Mouse (Mus musculus): Measurements from ENCODE around the gene Tspan7.

The Tspan7 gene

DNA sequence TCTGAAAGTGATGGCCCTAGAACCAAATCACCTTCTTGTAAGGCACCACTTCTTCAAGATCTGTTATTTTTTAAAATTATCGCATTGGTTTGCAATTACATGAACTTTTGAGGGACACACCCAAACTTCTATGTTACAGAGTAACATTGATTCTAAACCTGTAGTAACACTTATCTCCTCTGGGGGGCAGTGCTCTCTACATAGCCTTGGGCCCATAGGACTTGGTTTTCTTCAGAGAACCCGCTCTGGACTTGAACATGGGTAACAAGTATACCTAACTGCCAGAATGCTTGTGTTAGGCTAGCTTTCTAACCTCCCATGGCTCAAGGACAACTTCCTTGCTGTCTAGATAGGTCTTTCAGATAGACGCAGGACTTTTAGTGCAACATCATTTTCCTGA is 64.8 kb downstream of the Tspan7 start:
- no peak for DNase-seq (ENCODE audit: low read depth, low spot score)

DNA sequence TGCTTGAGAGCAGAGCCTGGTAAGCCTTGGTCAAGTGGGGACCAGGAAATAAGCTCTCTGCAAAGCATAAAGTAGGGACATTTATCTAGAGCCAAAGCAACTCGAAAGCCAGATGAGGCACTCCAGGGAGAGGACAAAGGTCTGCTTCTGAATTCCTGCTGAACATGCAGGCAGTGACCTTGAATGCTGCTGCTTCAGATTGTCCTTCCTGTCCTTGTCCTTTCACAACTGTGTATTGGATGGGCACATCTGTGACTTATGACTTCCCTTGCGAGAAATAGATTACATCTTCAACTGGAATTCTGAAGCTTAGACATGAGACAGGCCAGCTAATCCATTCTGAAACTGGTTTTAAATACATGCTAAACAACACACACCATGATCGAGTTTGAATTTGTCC is 71.9 kb downstream of the Tspan7 start:
- no peak for DNase-seq (ENCODE audit: low read depth, low spot score)

DNA sequence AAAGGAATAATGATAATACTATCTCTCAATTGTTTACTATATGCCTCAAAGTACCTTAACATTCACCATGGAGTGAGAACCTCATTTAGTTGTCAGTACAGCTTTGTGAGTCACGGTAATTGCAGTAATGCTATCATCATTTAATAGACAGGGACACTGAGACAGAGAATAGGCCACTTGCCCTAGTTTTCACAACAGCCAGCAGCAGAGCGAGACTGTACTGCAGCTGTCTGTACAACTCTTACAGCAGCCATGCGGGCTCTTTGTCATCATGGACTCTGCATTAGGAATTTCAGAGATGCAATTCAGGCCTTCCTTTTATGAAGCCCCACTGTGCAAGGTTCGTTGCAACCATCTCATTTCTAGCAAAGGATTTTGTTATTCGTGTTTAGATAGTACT is 72.6 kb downstream of the Tspan7 start:
- DNase-seq (ENCODE audit: low read depth, low spot score), result no peak

- DNase-seq (ENCODE audit: low read depth, low spot score), result no peak
These were observed 73.7 kb downstream of the Tspan7 start for GRCm38 (mm10) chrX:10558625-10559024.

- DNase-seq (ENCODE audit: low read depth, low spot score), result no peak
These were observed 80.9 kb downstream of the Tspan7 start for GRCm38 (mm10) chrX:10565811-10566210.

DNA sequence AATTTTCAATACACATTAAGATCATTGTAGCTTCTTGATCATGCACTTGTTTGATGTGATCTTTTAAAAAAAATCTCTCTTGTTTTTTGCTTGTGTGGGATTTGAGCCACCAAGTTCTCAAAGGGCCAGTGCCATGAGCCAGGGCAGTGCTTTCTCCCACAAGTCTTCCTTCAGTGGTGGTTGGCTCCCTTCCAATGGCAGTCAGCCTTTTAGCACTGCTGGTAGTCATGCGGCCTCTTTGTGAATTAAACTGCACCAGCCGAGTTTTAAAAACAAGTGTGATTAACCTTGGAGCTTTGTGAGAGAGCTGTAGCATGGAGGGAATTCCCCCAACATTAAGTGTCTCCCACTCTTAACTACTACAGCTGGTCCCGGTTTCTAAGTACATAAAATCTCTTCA is 89.6 kb downstream of the Tspan7 start:
- DNase-seq (ENCODE audit: low read depth, low spot score), result no peak

- DNase-seq (ENCODE audit: low read depth, low spot score), result no peak
These were observed 90.4 kb downstream of the Tspan7 start for GRCm38 (mm10) chrX:10575406-10575805.

GRCm38 (mm10) chrX:10576349-10576748 is 91.4 kb downstream of the Tspan7 start:
- no peak for DNase-seq (ENCODE audit: low read depth, low spot score)

GRCm38 (mm10) chrX:10577356-10577755 is 92.4 kb downstream of the Tspan7 start:
- peak; percentile 17 for DNase-seq (ENCODE audit: low read depth, low spot score)

GRCm38 (mm10) chrX:10582731-10583130 is 97.8 kb downstream of the Tspan7 start:
- no peak for DNase-seq (ENCODE audit: low read depth, low spot score)

DNA sequence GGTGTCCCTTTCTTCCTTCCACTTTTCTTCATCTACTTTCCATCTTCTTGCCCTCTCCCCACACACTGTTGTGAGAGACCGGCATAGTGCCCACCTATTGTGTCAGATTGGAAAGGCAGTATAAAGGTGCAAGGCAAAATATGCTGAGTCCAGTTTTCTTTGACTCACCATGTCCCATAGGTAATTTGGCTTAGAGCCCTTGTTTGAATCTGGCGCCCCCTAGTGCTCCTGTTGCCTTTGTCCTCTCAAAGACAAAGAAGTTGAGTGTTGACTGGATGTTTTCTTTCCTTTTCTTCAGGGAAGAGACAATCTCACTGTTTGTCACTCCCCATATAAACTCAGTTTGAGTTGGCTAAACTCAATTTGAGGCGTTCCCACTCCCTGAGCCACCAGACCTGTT is 107.3 kb downstream of the Tspan7 start:
- DNase-seq (ENCODE audit: low read depth, low spot score), result no peak

DNA sequence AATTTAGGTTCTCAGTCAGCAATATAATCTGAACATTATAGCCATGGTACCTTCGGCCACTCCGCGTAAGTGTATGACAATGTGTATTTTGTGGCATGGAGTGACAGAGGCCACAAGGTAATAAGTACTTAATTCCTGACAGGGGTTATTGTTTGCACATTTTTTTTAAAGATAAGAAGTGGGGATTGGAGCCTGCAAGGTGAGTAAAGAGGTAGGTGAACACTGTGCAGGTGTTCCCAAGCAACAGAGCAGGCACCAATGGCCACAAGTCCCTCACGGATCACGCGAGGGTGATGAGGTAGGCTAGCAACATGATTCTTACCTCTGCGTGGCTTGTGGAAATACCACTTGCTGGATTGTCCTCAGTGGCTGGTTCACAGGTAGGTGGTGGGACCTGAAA is 108.6 kb downstream of the Tspan7 start:
- no peak for DNase-seq (ENCODE audit: low read depth, low spot score)

GRCm38 (mm10) chrX:10617119-10617518 is 132.2 kb downstream of the Tspan7 start:
- no peak for DNase-seq (ENCODE audit: low read depth, low spot score)

DNA sequence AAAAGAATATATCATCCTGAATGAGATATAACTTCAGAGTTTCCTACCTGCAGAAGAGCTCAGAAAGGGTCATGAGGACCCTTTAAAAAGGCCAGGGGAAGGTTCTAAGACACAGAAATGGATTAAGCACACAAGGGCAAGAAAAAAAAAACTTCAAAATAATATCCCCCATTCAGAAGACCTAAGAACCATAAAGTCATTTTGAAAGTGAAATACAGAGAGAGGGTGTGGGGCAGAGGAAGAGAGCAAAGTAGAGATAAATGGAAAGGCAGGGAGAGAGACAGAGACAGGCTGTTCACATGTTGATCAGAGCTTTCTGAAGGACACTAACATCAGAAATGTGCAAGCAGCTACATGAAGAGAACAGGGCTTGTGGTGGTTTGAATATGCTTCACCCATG is 156.1 kb downstream of the Tspan7 start:
- DNase-seq (ENCODE audit: low read depth, low spot score), result no peak
